Mouse (Mus musculus) CD8-positive naive resting alpha-beta T cell, adult 2 months (primary cell): Measurements from ENCODE around the gene D630003M21Rik.
A peak's percentile ranks its signal among the peaks of the same experiment; 100 is the strongest.

Experiments used
- DNase-seq, 2 experiments: peaks; one replicate each; pipeline ENCODE4 v3.0.0; 2022; ENCODE audit warnings: low read depth in 2 of 2, low spot score in 2 of 2

Gene D630003M21Rik

DNA sequence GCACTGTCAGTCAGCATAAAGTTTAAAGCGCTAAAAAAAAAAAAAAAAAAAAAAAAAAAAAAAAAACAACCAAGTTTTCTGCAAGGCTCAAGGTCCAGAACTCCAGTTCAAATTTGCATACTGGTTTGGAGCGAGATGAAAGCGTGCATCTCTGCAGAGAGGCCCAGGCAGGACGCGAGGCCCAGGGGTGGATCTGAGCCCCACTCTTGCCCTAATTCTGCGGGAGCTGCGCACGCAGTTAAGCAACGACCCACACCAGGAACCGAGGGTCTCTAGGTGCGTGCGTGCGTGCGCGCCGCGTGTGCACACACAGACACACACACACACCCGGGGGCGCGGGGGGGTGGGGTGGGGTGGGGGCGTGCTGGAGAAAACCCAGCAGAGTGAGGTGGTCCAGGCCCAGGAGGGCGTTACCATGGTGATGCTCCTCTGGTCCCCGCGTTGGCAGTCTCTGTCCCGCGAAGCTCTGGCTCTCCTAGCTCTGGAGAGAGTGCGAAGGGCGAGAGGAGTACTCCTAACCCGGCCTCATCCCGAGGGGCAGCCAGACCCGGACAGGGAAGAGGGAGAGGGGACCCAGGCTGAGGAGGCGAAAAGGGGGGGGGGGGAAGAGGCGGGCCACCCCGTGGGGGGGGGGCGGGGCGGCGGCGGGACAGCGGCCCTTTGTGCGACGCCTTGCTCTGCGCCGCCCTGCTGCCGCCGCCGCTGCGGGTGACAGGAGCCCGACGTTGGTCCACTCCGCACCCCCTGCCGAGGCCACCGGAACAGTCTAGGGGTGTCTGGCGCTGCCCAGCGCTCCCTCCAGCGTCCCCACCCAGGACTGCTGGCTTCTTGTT lies at the start of gene D630003M21Rik:
TSS of gene D630003M21Rik (minus strand) at position 553 of the 833 bp plus-strand sequence.
- DNase-seq: no peak

DNA sequence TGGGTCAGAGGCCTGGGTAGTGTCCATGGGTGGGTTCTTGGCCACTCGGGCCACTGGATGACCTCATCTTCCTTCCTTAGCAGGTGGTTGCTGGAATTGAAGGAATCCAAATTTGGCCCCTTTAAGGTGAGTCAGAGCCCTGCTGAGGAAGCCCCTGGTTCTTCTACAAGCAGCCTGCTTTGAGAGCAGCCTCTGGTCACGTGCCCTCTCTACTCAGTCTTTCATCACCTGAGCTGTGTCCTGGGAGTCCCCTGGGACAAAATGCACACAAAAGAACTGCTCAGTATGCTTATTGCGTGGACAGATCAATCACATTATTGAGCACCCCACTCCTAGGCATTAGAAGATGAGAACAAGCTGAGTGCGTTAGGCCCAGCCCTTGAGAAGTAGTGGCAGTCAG lies 47.9 kb upstream of the D630003M21Rik start:
- DNase-seq: no peak

DNA sequence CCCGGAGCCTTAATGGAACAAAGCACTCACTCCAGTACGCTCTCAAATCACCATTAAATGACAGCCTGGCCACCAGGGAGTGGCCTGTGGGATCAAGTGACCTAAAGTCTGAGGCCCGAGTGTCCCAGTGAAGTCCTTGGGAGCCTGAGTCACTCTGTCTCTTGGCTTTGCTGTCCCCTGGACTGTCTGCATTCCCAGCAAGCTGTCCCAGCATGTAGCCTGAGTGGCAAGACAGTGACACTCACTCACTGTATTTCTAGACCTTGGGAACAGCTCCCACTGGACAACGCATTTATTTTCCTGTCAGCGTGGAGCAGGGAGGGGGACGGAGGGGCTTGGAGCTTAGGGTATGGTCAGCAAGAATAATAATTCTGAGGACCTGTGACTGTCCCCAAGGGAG lies 47.4 kb upstream of the D630003M21Rik start:
- DNase-seq: no peak

DNA sequence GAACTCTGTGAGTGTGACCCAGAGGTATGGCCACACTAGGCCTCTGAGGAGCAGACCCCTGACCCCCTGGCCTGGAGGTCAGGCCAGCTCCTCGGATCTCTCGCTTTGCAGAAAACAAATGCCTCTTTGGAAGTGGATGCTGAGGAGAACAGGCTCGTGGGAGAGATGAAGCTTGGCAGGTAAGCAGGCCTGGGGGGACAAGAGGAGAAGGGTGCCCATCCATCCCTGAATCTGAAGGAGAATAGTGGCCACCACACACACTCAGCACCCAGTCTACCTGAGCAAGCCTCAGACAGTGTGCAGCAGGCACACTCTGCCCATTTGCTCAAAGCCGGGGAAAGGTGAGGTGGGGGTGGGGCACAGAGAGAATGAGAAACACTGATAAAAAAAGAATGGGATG lies 46.8 kb upstream of the D630003M21Rik start:
- no peak for DNase-seq

DNA sequence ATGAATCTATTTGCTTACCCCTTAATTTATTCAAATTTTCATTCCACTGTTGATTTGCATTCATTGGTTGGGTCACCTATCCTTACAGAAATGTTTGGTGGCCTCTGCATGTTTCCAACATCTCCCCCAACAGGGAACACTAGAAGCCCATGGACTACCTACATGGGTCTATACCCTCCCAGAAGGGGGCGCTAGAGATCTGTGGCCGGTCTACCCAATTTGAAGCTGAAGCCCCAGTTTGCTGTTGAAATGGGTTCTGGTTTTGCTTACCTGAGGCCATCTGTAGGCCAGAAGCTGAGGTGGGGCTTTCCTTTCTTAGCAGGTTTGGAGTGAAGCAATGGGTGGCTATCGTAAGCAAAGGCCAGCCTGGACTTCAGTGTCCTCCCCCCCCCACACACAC lies 46.3 kb upstream of the D630003M21Rik start:
- peak in 1 of 2 experiments; percentile 20 for DNase-seq

DNA sequence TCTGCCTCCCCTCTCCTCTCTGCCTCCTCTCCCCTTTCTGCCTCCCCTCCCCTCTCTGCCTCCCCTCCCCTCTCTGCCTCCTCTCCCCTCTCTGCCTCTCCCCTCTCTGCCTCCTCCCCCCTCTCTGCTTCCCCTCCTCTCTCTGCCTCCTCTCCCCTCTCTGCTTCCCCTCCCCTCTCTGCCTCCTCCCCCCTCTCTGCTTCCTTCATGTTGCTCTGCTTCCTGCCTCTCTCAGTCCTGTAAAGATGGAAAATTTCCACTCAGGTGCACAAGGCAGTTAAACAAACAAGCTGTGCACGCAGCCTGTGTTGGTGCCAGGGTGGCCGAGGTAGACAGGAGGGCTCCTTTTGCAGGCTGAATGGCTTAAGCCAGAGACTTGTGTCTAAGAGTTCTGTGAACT lies 44.6 kb upstream of the D630003M21Rik start:
- DNase-seq: no peak

DNA sequence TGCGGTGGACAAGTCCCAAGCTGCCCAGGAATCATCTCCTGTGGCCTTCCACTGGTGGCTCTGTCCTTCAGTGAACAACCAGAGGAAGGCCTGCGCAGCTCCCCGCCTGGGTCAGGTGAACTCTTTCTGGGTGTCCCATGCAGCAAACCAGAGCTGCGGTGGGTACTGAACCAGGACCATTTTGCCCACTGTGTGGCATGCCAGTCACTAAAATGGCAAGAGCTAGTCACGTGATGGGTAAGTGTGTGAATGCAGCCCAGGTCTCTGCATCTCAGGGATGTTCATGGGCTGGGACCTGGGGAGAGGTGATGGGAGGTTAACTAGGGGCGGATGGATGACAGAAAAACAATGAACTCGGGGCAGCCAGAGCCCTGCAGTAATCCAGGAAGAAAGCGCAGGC lies 41.0 kb upstream of the D630003M21Rik start:
- no peak for DNase-seq

DNA sequence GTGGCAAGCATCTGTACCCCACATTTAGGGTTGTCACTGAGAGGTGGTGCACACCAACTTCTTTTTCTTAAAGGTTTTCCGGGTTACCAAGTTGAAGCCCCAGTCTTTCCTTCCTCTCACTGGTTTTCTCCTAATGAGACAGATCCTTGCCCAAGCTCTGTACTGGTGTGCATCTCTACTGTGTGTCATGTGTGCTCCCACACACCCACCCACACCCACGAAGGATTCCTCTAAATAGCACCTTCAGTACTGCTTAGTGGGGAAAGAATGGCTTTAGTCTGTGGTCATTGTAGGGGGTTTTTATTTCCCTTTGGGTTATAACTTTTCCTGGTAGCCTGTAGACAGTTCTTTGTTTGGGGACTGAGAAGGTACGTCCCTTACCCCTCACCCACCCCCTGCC lies 35.9 kb upstream of the D630003M21Rik start:
- no peak for DNase-seq

DNA sequence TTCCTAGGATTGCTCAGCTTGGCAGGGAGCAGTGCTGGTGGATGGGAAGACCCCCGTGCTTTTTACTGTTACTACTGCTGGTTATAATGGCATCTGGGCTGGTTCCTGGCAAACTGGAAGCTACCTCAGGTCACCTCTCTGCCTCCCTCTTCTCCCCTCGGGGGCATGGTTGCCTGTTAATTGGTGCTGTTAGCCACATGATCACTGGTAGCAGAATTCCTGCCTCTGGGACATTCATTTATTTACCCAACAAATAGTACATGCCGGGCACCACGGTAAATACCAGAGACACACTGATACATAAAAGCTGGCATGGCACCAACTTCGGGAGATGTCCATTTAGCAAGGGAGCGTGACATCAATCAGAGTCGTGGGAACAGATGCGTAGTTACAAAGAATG lies 30.5 kb upstream of the D630003M21Rik start:
- DNase-seq: no peak

DNA sequence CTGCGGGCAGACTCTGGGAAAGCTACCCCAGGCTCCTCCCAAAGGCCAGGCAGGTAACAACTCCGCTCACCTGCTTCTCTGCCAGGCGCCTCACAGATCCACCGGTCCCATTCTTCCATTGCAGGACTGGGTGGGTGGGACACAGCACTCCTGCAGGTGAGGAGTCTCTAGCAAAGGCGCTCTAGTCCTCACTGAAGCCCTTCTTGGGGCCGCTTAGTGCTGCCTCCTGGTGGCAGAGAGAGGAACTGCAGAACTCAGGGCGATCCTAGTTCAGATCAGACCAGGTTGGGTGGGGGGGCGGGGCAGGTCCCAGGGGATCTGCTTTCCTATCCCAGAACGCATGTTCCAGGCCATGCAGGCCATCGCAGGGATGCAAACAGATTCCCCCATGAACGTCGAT lies 29.8 kb upstream of the D630003M21Rik start:
- DNase-seq: peak; percentile 25 to 29

DNA sequence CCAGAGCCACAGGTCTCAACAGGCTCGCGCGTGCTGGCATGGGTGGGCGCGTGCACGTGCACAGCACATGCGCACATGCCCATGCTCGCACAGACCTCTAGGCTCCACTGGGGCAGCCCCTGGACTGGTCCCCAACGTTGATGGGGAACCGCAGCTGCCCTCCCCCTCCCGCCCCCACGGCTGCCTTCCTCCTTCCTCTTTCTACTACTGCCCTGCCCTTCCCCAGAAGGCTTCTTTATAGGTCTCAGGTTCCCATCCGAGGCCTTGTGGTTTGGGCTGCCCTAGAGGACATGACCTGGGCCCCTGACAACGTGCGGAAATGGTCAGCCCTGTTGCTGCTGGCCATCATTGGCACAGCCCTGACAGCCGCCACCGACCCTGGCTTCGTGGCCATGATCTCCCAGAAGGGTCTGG lies 29.0 kb upstream of the D630003M21Rik start, which contains the start of gene Bpi:
TSS of gene Bpi (plus strand) at position 90 of the 414 bp plus-strand sequence.
- DNase-seq: no peak

DNA sequence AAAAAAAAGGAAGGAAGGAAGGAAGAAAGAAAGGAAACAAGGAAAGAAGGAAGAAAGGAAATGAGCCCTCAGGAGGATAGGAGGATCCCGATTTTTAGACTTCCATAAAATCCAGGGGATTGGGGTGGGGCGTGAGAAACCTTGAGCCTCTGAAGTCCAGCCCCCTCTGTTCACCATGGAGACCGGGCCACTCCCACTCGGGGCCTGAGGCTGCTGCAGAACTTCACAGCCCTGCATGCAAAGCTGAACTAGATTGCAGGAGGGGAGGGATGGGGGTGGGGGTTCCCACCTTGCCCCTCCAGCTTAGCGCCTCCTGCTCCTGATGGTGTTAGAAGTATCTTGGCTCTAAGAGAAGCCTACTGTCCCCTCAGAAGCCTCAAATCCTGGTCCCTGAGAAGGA lies 27.9 kb upstream of the D630003M21Rik start:
- DNase-seq: no peak

DNA sequence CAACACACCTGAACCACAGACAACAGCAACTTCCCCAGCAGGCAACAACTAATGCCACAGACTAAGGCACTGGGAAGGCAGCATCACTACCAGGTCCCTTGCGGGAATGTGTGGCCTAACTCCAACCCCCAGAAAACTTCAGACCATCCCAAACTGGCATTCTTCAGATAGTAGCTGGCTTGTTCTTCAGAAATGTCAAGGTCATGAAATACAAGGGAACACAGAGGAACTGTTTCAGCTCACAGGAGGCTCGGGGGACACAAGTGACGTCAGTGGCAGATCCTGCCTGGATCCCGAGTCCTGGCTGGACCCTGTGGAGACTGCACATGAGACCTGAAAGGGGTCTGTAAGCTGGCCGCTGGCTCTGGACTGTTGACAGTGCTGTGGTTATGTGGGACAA lies 24.8 kb upstream of the D630003M21Rik start:
- DNase-seq: no peak

DNA sequence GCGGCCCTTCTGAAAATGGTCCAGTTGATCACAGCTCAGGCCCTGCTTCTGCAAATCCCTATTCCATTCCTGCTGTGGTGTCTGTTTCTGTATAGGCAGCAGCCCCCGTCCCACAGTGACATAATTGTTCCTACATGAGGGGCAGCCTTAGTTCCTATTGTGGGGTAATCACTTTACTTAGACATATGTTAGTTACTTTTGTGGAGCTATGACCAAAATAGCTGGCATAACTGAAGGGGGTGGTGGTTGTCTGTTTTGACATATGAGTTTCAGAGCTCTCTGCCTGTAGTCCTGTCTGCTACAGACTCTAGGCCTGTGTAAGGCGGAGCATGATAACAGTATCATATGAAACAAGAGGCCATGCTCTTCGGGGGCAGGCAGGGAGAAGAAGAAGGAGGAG lies 21.5 kb upstream of the D630003M21Rik start:
- DNase-seq: no peak

DNA sequence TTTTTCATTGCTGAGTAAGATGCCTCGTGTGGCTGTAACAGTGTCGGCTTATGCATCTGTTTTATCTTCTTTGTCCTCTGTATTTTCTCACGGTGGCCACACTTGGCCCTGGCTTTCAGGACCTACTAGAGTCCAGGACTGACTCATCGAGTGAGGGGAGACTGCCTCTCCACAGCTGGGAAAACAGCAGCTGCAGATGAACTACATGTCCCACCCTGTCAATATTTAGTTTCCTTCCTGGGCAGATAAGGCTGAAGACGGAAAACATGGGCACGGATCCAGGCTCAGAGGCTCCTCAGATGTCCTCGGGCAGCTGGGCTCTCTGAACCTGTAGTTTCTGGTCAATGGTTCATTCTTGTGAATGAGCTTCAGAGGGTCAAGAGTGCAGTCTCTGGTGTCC lies 19.3 kb upstream of the D630003M21Rik start:
- DNase-seq: no peak

DNA sequence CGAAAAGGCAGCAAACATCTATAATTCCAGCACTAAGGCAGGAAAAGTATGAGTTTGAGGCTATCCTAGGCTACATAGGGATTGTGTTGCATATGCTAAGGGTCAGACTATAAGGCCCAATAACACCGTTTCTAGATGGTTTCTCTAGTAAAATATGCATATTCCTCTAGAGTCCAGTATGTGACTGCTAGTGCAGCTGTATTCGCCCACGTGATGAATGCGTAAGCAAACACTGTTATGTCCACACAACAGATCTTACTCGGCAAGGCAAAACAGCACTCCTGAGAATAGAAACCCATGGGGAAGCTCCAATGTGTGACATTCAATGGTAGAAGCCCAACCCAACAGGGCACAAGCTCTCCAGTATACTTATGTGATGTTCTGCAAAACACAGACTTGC lies 18.8 kb upstream of the D630003M21Rik start:
- no peak for DNase-seq

DNA sequence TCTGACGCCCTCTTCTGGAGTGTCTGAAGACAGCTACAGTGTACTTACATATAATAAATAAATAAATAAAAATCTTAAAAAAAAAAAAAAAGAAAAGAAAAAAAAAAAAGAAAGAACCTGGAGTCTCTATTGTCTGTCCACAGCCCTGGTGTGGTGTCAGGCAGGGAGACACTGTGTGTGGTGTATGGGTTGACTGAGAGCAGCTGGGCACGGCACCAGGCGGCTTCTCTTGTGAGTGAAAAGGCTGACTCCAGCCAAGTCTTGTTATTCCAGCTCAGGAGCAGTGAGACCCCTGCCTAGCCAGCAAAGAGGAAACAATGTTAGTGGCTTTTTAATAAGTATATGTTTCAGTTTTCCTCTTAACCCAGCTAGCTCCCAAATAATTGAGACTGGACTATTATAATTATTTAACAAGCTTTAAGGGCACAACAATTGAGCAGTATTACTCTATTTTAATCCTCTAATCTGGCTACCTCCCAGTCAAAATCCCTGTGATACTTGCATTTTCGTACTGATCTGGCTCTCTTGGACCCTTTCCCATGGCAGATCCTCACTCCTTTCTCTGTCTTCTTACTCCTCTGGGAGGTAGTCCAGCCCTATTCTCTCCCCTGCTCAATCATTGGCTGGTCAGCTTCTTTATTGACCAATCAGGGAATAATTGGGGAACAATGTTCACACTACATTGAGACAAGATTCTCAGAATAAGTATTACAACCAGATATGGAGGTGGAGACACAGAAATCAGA lies 16.2 kb upstream of the D630003M21Rik start:
- no peak for DNase-seq

DNA sequence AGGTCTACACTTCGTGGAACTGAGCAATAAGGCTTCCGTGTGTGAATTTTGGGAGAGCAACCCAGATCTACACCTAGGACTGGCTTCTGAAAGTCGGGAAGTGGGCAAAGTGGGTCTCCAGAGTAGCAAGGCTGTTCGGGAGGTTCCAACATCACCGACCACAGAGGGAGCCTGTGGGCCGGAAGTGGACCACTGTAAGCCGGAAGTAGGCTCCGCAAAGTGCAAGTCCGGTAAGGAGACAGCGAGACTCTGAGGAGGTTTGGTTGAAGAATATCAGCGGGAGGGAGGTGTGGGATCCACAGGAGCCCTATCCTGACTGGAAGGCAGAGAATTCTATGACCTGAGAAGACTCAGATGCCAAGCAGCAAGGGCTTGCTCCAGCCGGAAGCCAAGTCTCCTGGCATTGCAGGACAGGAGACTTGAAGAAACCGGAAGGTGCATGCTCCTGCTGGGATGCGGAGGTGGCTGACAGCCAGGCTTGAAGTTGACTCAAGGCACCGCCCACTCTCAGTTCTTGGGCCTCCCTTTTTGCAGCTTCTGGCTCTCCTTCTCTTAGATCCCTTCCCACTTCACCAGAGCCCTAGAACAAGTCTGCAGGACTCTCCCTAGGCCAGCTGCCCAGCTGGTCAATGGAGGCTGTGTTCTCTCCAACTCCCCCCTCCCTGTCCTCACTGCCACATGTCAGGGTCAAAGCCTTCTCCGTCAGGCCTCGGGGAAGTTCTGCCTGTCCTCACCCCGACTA lies 14.3 kb upstream of the D630003M21Rik start:
- DNase-seq: no peak

DNA sequence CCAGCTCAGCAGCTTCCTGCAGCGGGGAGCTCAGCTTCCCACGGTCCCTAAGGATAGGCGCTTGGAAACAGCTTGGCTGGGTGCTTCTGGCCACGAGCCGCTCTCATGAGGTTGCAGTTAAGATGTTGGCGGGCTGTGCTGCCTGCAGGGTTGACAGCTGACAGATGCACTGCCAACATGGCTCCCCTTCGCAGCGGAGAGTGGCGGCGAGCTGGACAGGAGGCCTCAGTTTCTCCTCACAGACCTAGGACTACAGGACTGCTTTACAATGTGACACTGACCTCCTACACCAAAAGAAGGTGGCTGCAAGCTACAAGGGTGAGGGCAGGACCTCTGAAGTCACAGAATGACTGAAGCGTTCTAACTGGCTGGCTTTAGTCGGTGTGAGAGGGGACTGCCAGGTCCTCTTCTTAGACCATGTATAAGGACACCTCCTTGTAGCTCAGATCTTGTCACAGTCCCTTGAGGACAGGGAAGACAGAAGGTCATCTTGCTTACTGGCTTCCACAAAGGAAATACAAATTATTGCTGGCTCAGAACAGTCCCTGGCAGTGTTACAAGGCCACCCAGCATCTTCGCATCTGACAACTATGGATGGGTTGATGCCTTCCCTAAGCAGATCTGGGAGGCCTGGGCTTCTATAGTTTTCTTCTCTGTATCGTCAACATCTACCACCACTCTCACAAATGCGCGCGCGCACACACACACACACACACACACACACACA lies 13.3 kb upstream of the D630003M21Rik start:
- DNase-seq: no peak

DNA sequence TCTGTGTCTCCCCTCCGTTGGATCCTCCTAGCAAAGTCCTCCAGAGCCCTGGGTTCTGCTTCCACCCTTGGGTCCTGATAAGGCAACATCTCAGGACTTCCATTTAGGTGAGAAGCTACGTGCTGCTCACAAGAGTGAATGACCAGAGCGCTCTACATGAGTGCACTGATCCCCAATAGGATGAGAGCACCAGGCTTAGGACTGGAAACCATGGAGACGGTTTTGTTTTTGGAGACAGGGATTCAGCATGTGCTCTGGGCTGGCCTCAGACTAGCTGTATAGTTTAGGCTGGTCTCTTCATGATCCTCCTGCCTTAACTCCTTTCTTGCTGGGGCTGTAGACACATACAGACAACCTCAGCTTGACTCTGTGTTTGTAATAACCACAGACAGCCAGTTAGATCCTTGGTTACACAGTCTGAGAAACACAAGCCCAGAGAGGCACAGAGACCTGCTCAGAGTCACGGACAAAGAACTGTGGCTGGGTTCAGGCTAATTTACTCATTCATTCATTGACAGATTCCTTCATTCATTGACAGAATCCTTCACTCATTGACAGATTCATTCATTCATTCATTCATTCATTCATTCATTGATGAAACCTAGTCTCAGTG lies 12.2 kb upstream of the D630003M21Rik start:
- DNase-seq: no peak

DNA sequence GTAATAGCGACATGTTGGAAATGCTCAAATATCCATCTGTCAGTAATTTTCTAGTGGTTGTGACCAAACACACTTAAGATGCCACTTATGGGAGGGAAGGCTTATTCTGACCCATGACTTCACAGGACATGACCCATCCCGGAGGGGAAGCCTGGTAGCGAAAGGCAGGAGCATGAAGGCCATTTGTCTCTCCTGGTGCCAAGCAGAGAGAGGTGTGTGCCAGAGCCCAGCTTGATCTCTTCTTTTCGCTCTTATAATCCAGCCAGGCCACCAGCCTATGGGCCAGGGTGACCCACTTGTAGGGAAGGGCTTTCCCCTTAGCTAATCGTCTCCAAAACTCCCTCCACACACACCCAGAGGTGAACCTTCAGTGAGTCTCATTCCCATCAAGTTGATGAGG lies 9.1 kb upstream of the D630003M21Rik start:
- DNase-seq: no peak
